Mouse (Mus musculus) liver, adult 2 months (tissue): Measurements from ENCODE around the gene Rnf103. TPM values are rescaled to one million over a fixed set of nuclear protein-coding genes. Genes with fewer than 3 reads are reported as not detected.
A peak's percentile ranks its signal among the peaks of the same experiment; 100 is the strongest.

ENCODE experiments used
- DNase-seq: peaks from one replicate; pipeline ENCODE4 v3.0.0-alpha.2; 2011; ENCODE audit warnings: low read depth, low spot score; ENCODE audit errors: extremely low read depth
- H3K27ac ChIP-seq: fragments of 200-500 bp; replicated peaks from 2 replicates; pipeline ENCODE4 v1.5.1; 2012; ENCODE audit warnings: low read depth, mild to moderate bottlenecking, control low read depth, inconsistent platforms, low read length; ENCODE audit not compliant: insufficient read depth
- H3K27me3 ChIP-seq: fragments of 200-500 bp; 2 replicates; pipeline ENCODE4 v1.6.1; 2012; ENCODE audit warnings: mild to moderate bottlenecking, moderate library complexity, low read length, inconsistent platforms; ENCODE audit not compliant: control insufficient read depth, insufficient read depth
- H3K36me3 ChIP-seq: fragments of 200-500 bp; 2 replicates; pipeline ENCODE4 v1.6.1; 2012; ENCODE audit warnings: low read length, inconsistent platforms; ENCODE audit not compliant: control insufficient read depth, insufficient read depth
- H3K4me1 ChIP-seq: fragments of 200-500 bp; 2 replicates; pipeline ENCODE4 v1.6.1; 2011; ENCODE audit warnings: low read length; ENCODE audit not compliant: control insufficient read depth, insufficient read depth
- H3K4me3 ChIP-seq: fragments of 200-500 bp; 2 replicates; pipeline ENCODE4 v1.5.1; 2011; ENCODE audit warnings: low read depth, mild to moderate bottlenecking, control low read depth, low read length, moderate library complexity; ENCODE audit not compliant: insufficient read depth
- H3K79me2 ChIP-seq: fragments of 200-500 bp; 2 replicates; pipeline ENCODE4 v1.6.1; 2012; ENCODE audit warnings: inconsistent platforms, mild to moderate bottlenecking, low read length, moderate library complexity; ENCODE audit not compliant: control insufficient read depth, insufficient read depth
- H3K9ac ChIP-seq: fragments of 200-500 bp; 2 replicates; pipeline ENCODE4 v1.6.1; 2012; ENCODE audit warnings: low read depth, mild to moderate bottlenecking, control low read depth, inconsistent platforms, low read length
- CTCF ChIP-seq: fragments of 200-500 bp; IDR thresholded peaks from 2 replicates; pipeline ENCODE4 v1.5.1; 2011; ENCODE audit warnings: low read depth, low read length, control low read depth
- POLR2A ChIP-seq: fragments of 200-500 bp; IDR thresholded peaks from 2 replicates; pipeline ENCODE4 v1.6.1; 2011; ENCODE audit warnings: low read length, control low read depth; ENCODE audit not compliant: insufficient read depth; ENCODE audit errors: extremely low read depth
- WGBS: fragments of 180-500 bp; shearing (Covaris S2); methylation state at CpG from one replicate; pipeline ENCODE4 v1.1.7; 2018; 5-methylcytosine and 5-hydroxymethylcytosine counted together
- polyA plus RNA-seq: library from polyadenylated mRNA; depleted of rRNA; stranded (reverse); fragments of >200 nt; gene quantifications from 2 replicates; pipeline ENCODE4 v1.2.3, GENCODE M21; 2012; rRNA removed
- total RNA-seq: library from RNA; depleted of rRNA; stranded (reverse); fragments of >200 nt; gene quantifications from 2 replicates; pipeline ENCODE4 v1.2.3, GENCODE M21; 2014; rRNA removed

Gene Rnf103
- total and polyA plus RNA-seq, 2 experiments = 27.2 to 73.3 TPM

DNA sequence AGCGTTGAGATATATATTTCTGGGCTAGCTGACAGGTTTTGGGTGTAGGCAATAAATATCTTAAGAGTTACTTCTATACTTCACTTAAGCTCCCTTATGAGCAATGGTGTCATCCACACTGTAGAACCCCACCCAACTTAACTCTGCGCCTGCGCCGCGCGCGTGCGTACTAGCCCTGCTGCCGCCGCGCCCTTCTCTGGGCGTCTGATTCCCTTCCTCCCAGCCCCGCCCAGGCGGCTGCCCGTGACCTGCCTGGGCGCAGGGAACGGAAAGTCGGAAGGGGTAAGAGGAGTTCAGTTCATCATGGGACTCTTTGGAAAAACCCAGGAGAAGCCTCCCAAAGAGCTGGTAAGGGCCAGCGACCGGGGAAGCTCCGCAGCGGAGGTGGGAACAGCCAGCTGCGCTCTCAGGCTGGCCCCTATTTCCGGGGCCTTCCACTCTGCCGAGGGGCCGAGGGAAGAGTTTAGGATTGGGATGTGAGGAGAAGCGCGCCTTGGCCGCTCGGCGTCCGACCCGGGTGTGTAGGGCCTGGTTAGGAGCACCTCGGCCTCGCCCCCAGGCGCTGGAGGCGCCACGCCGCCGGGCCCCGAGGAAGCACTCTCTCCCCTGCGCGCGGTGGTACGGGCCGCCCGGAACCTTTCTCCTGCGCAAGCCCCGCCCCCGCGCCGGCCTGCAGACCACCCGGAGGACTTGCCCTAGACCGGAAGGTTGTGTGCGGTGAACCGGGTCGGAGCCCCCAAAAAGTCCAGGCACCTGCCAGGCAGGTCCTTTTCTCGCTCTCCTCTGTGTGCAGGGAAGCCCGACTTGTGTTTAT lies 50.2 kb downstream of the Rnf103 start, which contains the start of gene Chmp3:
Gene Chmp3, plus strand, starts transcription at position 112 of the 814 bp plus-strand sequence.
- peak within 1 kb of the TSS; percentile 97 for H3K27ac ChIP-seq
- DNase-seq = peak; percentile 81
- H3K79me2 ChIP-seq = peaks cover 11% of the 10 kb centered on the region; the same call in 1 of the 2 replicates
- no peaks in the 10 kb centered on the region for H3K27me3 ChIP-seq
- H3K4me3 ChIP-seq = peak within 1 kb of the TSS; percentile 96
- under 1% methylated on average over 59 of the region's 59 CpGs for WGBS
- 0 out of 2 replicates have a peak, but pooled peaks cover 2% of the 10 kb centered on the region for H3K36me3 ChIP-seq
- peak within 1 kb of the TSS; percentile 94 for H3K9ac ChIP-seq
- H3K4me1 ChIP-seq = peaks cover 4% of the 10 kb centered on the region; the same call in 1 of the 2 replicates
- TF ChIP-seq POLR2A (peak; percentile 42; the same call in 1 of the 2 replicates), CTCF (no peak)

DNA sequence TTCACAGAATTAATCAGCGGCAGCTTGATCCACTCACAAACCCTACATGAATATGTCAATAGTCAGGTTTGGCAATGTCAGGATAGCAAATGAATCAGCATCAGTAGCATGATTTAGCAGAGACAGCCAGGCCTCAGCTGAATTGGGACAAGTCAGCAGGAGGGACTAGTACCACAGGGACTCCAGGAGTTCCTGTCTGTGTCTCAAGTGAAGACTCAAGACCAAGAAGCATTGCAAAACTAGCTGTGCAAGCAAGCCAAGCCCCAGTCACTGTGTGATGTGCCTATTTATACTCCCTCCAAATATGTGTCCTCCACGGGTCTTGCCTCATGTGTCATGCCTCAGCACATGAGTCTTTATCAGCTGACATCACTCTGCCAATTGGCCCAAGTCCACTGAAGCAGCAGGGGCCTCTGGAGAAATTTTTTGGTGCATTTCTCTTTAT lies 61.8 kb downstream of the Rnf103 start:
- H3K4me1 ChIP-seq = peaks cover 7% of the 10 kb centered on the region
- H3K27ac ChIP-seq = peak overlapping the region; percentile 61
- DNase-seq = peak; percentile 61
- WGBS = 21% methylated on average over 2 of the region's 2 CpGs
- H3K9ac ChIP-seq = no peak overlapping the region
- H3K27me3 ChIP-seq = no peaks in the 10 kb centered on the region
- TF ChIP-seq POLR2A = no peak
- no peak for TF ChIP-seq CTCF
- peaks cover 9% of the 10 kb centered on the region for H3K36me3 ChIP-seq
- no peak overlapping the region for H3K4me3 ChIP-seq
- no peaks in the 10 kb centered on the region; the same call in 1 of the 2 replicates for H3K79me2 ChIP-seq

DNA sequence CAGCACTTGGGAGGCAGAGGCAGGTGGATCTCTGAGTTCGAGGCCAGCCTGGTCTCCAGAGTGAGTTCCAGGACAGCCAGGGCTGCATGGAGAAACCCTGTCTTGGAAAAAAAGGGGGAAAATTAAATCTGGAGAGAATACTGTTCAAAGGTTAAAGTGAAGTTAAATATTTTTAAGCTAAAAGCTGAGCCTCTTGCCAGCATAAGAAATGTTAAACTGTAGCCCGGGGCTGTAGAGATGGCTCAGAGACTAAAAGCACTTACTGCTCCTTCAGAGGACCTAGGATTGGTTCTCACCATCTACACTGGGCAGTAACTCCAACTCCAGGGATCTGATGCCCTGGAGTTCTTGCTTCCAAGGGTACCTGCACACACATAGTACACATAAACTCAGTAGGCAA lies 63.1 kb downstream of the Rnf103 start:
- no peak for TF ChIP-seq CTCF
- TF ChIP-seq POLR2A = no peak
- WGBS = 65% methylated on average over 2 of the region's 2 CpGs
- Histone ChIP-seq H3K4me3 (no peak overlapping the region), H3K27me3 (no peaks in the 10 kb centered on the region), H3K79me2 (no peaks in the 10 kb centered on the region), H3K27ac (no peak overlapping the region), H3K4me1 (peaks cover 7% of the 10 kb centered on the region), H3K9ac (no peak overlapping the region), H3K36me3 (peaks cover 9% of the 10 kb centered on the region)
- peak; percentile 7 for DNase-seq

Other genes starting within 250 kb of the Rnf103 start
- gene Krcc1, start 222.2 kb upstream of the Rnf103 start, total RNA-seq = 52.7 and 56.6 TPM in 2 replicates
- gene Krcc1, start 222.2 kb upstream of the Rnf103 start, polyA plus RNA-seq = 9.0 and 9.5 TPM in 2 replicates
- 2.0 and 3.7 TPM in 2 replicates for gene Smyd1, start 171.7 kb upstream of the Rnf103 start, total RNA-seq
- 1.3 and 1.5 TPM in 2 replicates for gene Smyd1, start 171.7 kb upstream of the Rnf103 start, polyA plus RNA-seq
- 0.18 and 0.20 TPM in 2 replicates for gene Cd8b1, start 171.1 kb upstream of the Rnf103 start, total RNA-seq
- 0.18 and 0.22 TPM in 2 replicates for gene Cd8b1, start 171.1 kb upstream of the Rnf103 start, polyA plus RNA-seq
- gene Cd8a, start 120.5 kb upstream of the Rnf103 start, total RNA-seq = 0.13 and 0.18 TPM in 2 replicates
- 0.12 and 0.22 TPM in 2 replicates for gene Cd8a, start 120.5 kb upstream of the Rnf103 start, polyA plus RNA-seq
- 125 and 136 TPM in 2 replicates for gene Rmnd5a, start 53.3 kb upstream of the Rnf103 start, total RNA-seq
- gene Rmnd5a, start 53.3 kb upstream of the Rnf103 start, polyA plus RNA-seq = 31.1 and 35.3 TPM in 2 replicates
- 44.3 and 49.6 TPM in 2 replicates for gene Chmp3, start 49.9 kb downstream of the Rnf103 start, total RNA-seq
- gene Chmp3, start 49.9 kb downstream of the Rnf103 start, polyA plus RNA-seq = 22.9 and 24.0 TPM in 2 replicates
- 17.6 and 24.0 TPM in 2 replicates for gene Kdm3a, start 139.1 kb downstream of the Rnf103 start, total RNA-seq
- 2.6 and 4.0 TPM in 2 replicates for gene Kdm3a, start 139.1 kb downstream of the Rnf103 start, polyA plus RNA-seq
- gene Reep1, start 213.7 kb downstream of the Rnf103 start, total RNA-seq = 0.74 and 0.94 TPM in 2 replicates
- 0.22 and 0.40 TPM in 2 replicates for gene Reep1, start 213.7 kb downstream of the Rnf103 start, polyA plus RNA-seq